Mouse (Mus musculus) embryonic facial prominence, embryonic 15.5 days (tissue): Measurements from ENCODE around the gene Rgs6. TPM values are rescaled to one million over a fixed set of nuclear protein-coding genes. Genes with fewer than 3 reads are reported as not detected.

Experiments
- ATAC-seq: fragments of 200-750 bp; cut with Nextera tagmentation; 2 replicates; pipeline ENCODE4 v1.8.0; 2017; ENCODE audit warnings: low read depth, moderate TSS enrichment; ENCODE audit not compliant: insufficient number of reproducible peaks, low FRiP score, low TSS enrichment
- H3K27ac ChIP-seq: fragments of 300-500 bp; sonication (generic); replicated peaks from 2 replicates; pipeline ENCODE4 v1.5.1; 2015; ENCODE audit warnings: mild to moderate bottlenecking, inconsistent platforms
- H3K27me3 ChIP-seq: fragments of 300-500 bp; sonication (generic); 2 replicates; pipeline ENCODE4 v1.6.1; 2015; ENCODE audit warnings: inconsistent platforms
- H3K36me3 ChIP-seq: fragments of 300-500 bp; sonication (generic); 2 replicates; pipeline ENCODE4 v1.6.1; 2015; ENCODE audit warnings: mild to moderate bottlenecking, inconsistent platforms
- H3K4me1 ChIP-seq: fragments of 300-500 bp; sonication (generic); 2 replicates; pipeline ENCODE4 v1.6.1; 2015; ENCODE audit warnings: inconsistent platforms
- H3K4me2 ChIP-seq: fragments of 300-500 bp; sonication (generic); replicated peaks from 2 replicates; pipeline ENCODE4 v1.6.1; 2015; ENCODE audit warnings: mild to moderate bottlenecking, inconsistent platforms
- H3K4me3 ChIP-seq: fragments of 300-500 bp; sonication (generic); replicated peaks from 2 replicates; pipeline ENCODE4 v1.5.1; 2015; ENCODE audit warnings: mild to moderate bottlenecking, inconsistent platforms
- H3K9ac ChIP-seq: fragments of 300-500 bp; sonication (generic); 2 replicates; pipeline ENCODE4 v1.6.1; 2015; ENCODE audit warnings: inconsistent platforms
- H3K9me3 ChIP-seq: fragments of 300-500 bp; sonication (generic); replicated peaks from 2 replicates; pipeline ENCODE4 v1.6.1; 2016; ENCODE audit warnings: inconsistent platforms
- WGBS: fragments of 180-500 bp; shearing (Covaris S2); methylation state at CpG from one replicate; pipeline ENCODE4 v1.1.7; 2015; 5-methylcytosine and 5-hydroxymethylcytosine counted together
- polyA plus RNA-seq: library from polyadenylated mRNA; unstranded; fragments of >200 nt; fragmentation: Nextera tagmentation; extraction: Ambion mirVana; gene quantifications from 2 replicates; pipeline ENCODE4 v1.2.1, GENCODE M21; 2015

Gene Rgs6
- polyA plus RNA-seq, 1 experiment from 2014 or later: 5.3 TPM

DNA sequence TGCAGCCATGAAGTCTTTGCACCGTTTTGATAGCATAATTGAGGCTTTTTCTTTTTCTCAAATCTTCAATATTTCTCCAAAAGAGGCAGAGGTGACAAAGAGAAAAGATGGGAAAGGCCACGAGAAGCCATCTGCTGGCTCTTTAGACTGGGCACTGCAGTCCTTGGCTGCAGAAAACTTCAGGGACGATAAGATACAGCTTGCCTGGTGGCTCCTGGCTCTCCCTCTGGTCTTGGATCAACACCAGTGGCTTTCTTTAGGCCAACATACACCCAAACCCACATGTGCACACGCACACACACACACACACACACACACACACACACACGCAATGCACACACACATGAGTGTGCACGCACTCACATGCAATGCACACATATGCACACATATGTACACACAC is 620.7 kb downstream of the Rgs6 start:
- ATAC-seq: no peak
- Histone ChIP-seq H3K4me1 (peaks cover 10% of the 10 kb centered on the region; the same call in 1 of the 2 replicates), H3K27ac (no peak overlapping the region), H3K9ac (no peak overlapping the region), H3K4me2 (no peak overlapping the region), H3K36me3 (no peaks in the 10 kb centered on the region), H3K27me3 (no peaks in the 10 kb centered on the region), H3K4me3 (no peak overlapping the region), H3K9me3 (no peaks in the 10 kb centered on the region)
- WGBS: 68% methylated on average over 6 of the region's 6 CpGs

DNA sequence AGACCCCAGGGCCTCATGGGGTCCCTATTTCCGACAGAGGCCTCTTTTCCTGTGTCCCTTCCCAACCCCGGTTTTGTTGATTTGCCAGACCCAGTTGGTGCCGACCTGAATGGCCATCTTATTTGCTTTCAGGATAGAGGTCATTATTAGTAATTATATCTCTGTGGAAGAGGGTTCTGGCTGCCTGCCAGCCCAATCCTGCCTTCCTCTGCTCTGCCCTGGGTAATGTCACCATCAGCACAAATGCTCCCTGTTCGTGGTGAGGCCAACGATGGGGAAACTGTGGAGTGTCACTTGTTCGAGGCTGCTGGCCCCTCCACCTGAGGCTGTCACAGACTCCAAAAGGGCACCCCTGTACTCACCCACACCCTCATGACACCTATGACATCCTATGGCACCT is 621.4 kb downstream of the Rgs6 start:
- whole genome bisulfite sequencing: 29% methylated on average over 6 of the region's 6 CpGs
- Histone ChIP-seq H3K27ac (no peak overlapping the region), H3K4me2 (no peak overlapping the region), H3K27me3 (no peaks in the 10 kb centered on the region), H3K9me3 (no peaks in the 10 kb centered on the region), H3K36me3 (no peaks in the 10 kb centered on the region), H3K4me3 (no peak overlapping the region), H3K4me1 (peaks cover 15% of the 10 kb centered on the region), H3K9ac (no peak overlapping the region)
- no peak for ATAC-seq

DNA sequence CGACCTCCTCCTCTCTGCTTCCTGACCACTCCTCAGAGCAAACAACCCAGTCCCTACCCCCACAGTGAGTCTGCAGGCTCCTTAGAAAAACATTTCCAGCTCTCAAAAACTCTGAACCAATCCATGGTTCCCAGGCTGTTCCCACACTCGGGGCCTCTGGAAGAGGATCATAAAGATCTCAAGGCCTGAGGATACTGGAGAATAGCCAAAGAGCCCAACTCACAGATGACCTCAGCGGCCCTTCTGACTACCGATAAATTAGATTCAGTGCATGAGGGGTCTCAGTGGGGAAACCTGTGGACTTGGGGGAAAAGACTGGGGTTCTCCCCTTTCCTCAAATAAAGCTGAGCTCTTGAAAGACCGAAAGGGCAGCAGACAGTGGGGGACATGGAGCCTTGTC is 622.2 kb downstream of the Rgs6 start:
- Histone ChIP-seq H3K27me3 (no peaks in the 10 kb centered on the region), H3K4me2 (no peak overlapping the region), H3K4me3 (no peak overlapping the region), H3K9ac (no peak overlapping the region), H3K27ac (no peak overlapping the region), H3K4me1 (peaks cover 15% of the 10 kb centered on the region), H3K9me3 (no peaks in the 10 kb centered on the region), H3K36me3 (no peaks in the 10 kb centered on the region)
- 62% methylated on average over 5 of the region's 5 CpGs for WGBS
- no peak for ATAC-seq

DNA sequence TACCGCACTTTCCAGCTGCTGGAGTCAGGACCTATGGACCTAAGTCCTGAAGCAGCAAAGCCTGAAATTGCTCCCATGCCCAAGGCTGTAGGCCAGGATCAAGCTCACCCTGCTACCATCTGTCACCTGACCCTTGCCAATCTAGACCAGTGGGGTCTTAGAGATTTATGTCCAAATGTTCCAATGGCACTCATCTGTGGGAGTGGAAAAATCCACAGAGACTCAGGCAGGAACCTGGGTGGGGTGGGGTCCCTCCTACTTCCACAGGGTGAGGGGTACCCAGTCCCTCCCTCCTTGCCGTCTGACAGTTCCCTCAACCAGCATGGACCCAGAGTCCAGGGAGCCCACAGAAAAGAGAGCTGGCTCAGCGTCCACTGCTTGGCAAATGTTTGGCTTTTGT is 622.6 kb downstream of the Rgs6 start:
- ATAC-seq: no peak
- no peak overlapping the region for H3K9ac ChIP-seq
- 85% methylated on average over 3 of the region's 3 CpGs for WGBS
- no peak overlapping the region for H3K4me3 ChIP-seq
- H3K27me3 ChIP-seq: no peaks in the 10 kb centered on the region
- peaks cover 15% of the 10 kb centered on the region for H3K4me1 ChIP-seq
- H3K36me3 ChIP-seq: no peaks in the 10 kb centered on the region
- H3K4me2 ChIP-seq: no peak overlapping the region
- H3K9me3 ChIP-seq: no peaks in the 10 kb centered on the region
- no peak overlapping the region for H3K27ac ChIP-seq

DNA sequence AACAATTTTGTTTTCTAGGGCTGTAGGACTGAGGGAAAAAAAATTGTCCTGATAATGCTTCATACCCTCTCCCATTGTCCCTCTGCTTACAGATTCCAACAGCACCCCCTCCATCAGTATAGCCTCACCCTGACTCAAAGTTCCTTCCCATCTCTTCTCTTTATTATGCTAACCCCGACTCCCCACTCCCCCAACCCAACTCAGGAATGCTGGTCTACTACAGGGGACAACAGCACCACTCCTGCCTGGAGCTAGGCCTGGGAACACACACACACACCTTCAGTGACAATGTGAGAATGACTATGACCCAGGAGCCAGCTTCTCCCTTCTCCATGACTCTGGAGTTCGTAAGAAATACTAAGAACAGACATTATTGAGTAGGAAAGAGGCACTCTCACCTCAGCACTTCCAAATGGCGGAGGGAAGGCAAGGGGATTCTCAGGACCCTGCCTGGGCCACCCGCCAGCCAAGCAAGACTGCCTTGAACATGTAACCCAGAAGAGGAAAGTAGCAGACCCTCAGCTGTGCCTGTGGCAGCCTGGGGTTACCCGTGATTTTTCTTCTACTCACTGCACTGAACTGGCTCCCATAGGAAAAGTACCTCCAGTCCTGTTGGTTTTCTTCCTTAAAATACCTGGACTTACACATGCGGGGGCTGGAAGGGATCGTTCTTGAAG is 623.2 kb downstream of the Rgs6 start:
- no peak for ATAC-seq
- Histone ChIP-seq H3K4me3 (no peak overlapping the region), H3K9me3 (no peaks in the 10 kb centered on the region), H3K27me3 (no peaks in the 10 kb centered on the region), H3K36me3 (no peaks in the 10 kb centered on the region), H3K9ac (no peak overlapping the region), H3K27ac (no peak overlapping the region), H3K4me2 (no peak overlapping the region), H3K4me1 (peaks cover 15% of the 10 kb centered on the region)
- 73% methylated on average over 7 of the region's 7 CpGs for WGBS
